Mouse (Mus musculus) G1E (cell line): ENCODE data around the gene Tial1.

Experiments
- CTCF ChIP-seq: IDR thresholded peaks from 2 replicates; pipeline ENCODE4 v1.5.1; 2012; ENCODE audit warnings: low read depth, low read length, inconsistent platforms, mixed read lengths
- GATA1 ChIP-seq: IDR thresholded peaks from 2 replicates; pipeline ENCODE4 v1.6.1; 2012; ENCODE audit warnings: borderline replicate concordance, low read length, inconsistent platforms, mixed read lengths
- POLR2AphosphoS5 ChIP-seq: IDR thresholded peaks from 2 replicates; pipeline ENCODE4 v1.6.1; 2012; ENCODE audit warnings: low read depth, low read length, inconsistent platforms; ENCODE audit not compliant: insufficient replicate concordance
- TAL1 ChIP-seq: conservative IDR thresholded peaks from 2 replicates; pipeline ENCODE4 v1.6.1; 2012; ENCODE audit warnings: low read depth, low read length, inconsistent platforms, mixed read lengths

DNA sequence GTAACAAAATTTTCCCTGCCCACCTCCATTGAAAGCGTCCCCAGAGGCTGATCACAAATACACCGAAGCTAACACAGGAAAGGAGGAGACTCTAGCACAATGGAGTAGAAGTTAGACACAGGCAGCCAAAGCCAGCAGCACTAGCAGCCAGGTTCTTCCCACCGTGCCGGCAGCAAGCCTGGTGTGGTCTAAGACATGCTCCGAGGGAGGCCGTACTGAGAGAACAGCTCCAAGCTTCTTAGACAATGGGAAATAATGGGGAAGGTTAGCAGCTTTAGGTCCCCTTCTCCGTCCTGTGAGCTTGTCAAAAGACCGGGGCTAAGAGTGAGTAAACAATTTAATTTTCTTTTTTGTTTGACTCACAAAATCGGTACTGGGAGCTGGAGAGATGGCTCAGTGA, 41.8 kb downstream of the Tial1 start:
- TF ChIP-seq CTCF (no peak), GATA1 (no peak), TAL1 (no peak), POLR2AphosphoS5 (no peak)
